Mouse (Mus musculus) megakaryocyte, embryonic 14.5 days (primary cell): Measurements from ENCODE around the gene Pold3.

ENCODE experiments used
- FLI1 ChIP-seq: IDR thresholded peaks from 2 replicates; pipeline ENCODE4 v1.6.1; 2012; ENCODE audit warnings: low read length, inconsistent platforms, mixed read lengths
- GATA1 ChIP-seq: IDR thresholded peaks from 3 replicates; pipeline ENCODE4 v1.6.1; 2012; ENCODE audit warnings: mixed read lengths, low read length, inconsistent platforms, borderline replicate concordance

- TF ChIP-seq GATA1 (no peak), FLI1 (no peak)
Measured at GRCm38 (mm10) chr7:100159105-100159841, 37.9 kb upstream of the Pold3 start, which contains the start of gene Lipt2.
